Comparison of ENCODE assay signal across 24 mouse cellular contexts in genomic region chr4:104456173-104456873, GRCm38 (mm10).
DNase-seq lines count a peak whose midpoint lies in the region; ATAC-seq and TF ChIP-seq lines count a peak whose summit lies in the region.
"Had no signal": no experiment of that assay in that cellular context is flagged by ENCODE, and none has a peak within 500 bp of the region (broad histone marks: within the 10 kb centered on the region; RNA-seq: fewer than 3 reads in every experiment).

No protein-coding gene starts in this region.

- H3K9ac ChIP-seq in hindbrain, embryonic 13.5 days: no peak overlapping the region
- H3K9ac ChIP-seq in hindbrain, embryonic 14.5 days: no peak overlapping the region
- no peak overlapping the region for H3K9ac ChIP-seq in kidney, embryonic 16.5 days (replicated peaks; ENCODE audit: low read length)
- H3K9ac ChIP-seq: embryonic facial prominence, embryonic 13.5 days; forebrain, embryonic 12.5 days had no signal

- H3K9me3 ChIP-seq in hindbrain, embryonic 13.5 days: no peaks in the 10 kb centered on the region
- H3K9me3 ChIP-seq in hindbrain, embryonic 14.5 days (ENCODE audit: control insufficient read depth, low read length): no peaks in the 10 kb centered on the region
- H3K9me3 ChIP-seq in kidney, embryonic 16.5 days (ENCODE audit: low read length): no peaks in the 10 kb centered on the region
- H3K9me3 ChIP-seq: embryonic facial prominence, embryonic 13.5 days; forebrain, embryonic 12.5 days; heart, embryonic 10.5 days had no signal

- WGBS in hindbrain, embryonic 13.5 days: 83% methylated on average over 7 of the region's 7 CpGs
- 79% methylated on average over 7 of the region's 7 CpGs for whole genome bisulfite sequencing in hindbrain, embryonic 14.5 days
- 83% methylated on average over 7 of the region's 7 CpGs for WGBS in kidney, embryonic 16.5 days
- WGBS in small intestine, adult 2 months: 68% methylated on average over 7 of the region's 7 CpGs

- H3K4me3 ChIP-seq in hindbrain, embryonic 13.5 days: no peak overlapping the region
- H3K4me3 ChIP-seq in hindbrain, embryonic 14.5 days (replicated peaks; ENCODE audit: low read length): no peak overlapping the region
- no peak overlapping the region for H3K4me3 ChIP-seq in layer of hippocampus, adult 2 months
- no peak overlapping the region for H3K4me3 ChIP-seq in kidney, embryonic 16.5 days (ENCODE audit: low read length)
- H3K4me3 ChIP-seq in small intestine, adult 2 months (ENCODE audit: low read depth, low read length): no peak overlapping the region
- H3K4me3 ChIP-seq: embryonic facial prominence, embryonic 13.5 days; erythroblast, embryonic 14.5 days; forebrain, embryonic 12.5 days; gastrocnemius, adult 2 months; heart, embryonic 10.5 days had no signal

- H3K4me1 ChIP-seq in hindbrain, embryonic 13.5 days (replicated peaks): peaks cover 32% of the 10 kb centered on the region
- H3K4me1 ChIP-seq in hindbrain, embryonic 14.5 days (replicated peaks; ENCODE audit: control insufficient read depth, insufficient read depth, low read length): peaks cover 7% of the 10 kb centered on the region; the same call in 1 of the 2 replicates
- H3K4me1 ChIP-seq in kidney, embryonic 16.5 days (ENCODE audit: insufficient read depth, low read length): peaks cover 11% of the 10 kb centered on the region; the same call in 1 of the 2 replicates
- peaks cover 6% of the 10 kb centered on the region; the same call in 1 of the 2 replicates for H3K4me1 ChIP-seq in small intestine, adult 2 months (ENCODE audit: control insufficient read depth, insufficient read depth, insufficient read length, low read length)
- H3K4me1 ChIP-seq: embryonic facial prominence, embryonic 13.5 days had no signal

- no peak for DNase-seq in hindbrain, embryonic 14.5 days (ENCODE audit: low spot score)
- DNase-seq in layer of hippocampus, adult 2 months (ENCODE audit: low spot score in 2 of 2): no peak
- no peak for DNase-seq in layer of hippocampus, adult 11-12 months (ENCODE audit: low spot score)
- no peak for DNase-seq in lung, adult 18-20 months
- DNase-seq: adrenal gland, adult 8-10 months; B cell, adult 2 months; embryo, embryonic 11 days; gastrocnemius, adult 2 months; thymus, adult 18-20 months; thymus, postnatal 36 days had no signal

- no peak for TF ChIP-seq CTCF in layer of hippocampus, adult 2 months (conservative IDR thresholded peaks at IDR 0.05)
- TF ChIP-seq CTCF in small intestine, adult 2 months (IDR thresholded peaks at IDR 0.05; ENCODE audit: extremely low read depth, insufficient read length, insufficient replicate concordance, low read depth, low read length): no peak

- no peak for ATAC-seq in hindbrain, embryonic 13.5 days (ENCODE audit: low FRiP score)
- no peak for ATAC-seq in hindbrain, embryonic 14.5 days (ENCODE audit: low FRiP score)
- 0 out of 2 replicates have a peak, but pooled peaks have one; percentile 57 for ATAC-seq in kidney, embryonic 16.5 days (ENCODE audit: low FRiP score, low TSS enrichment)
- ATAC-seq: lung, postnatal 0 days; Patski had no signal

- TF ChIP-seq POLR2A in small intestine, adult 2 months (IDR thresholded peaks at IDR 0.05; ENCODE audit: low read depth, low read length): no peak

- peak overlapping the region; percentile 4; the same call in 1 of the 2 replicates for H3K27ac ChIP-seq in hindbrain, embryonic 13.5 days
- no peak overlapping the region for H3K27ac ChIP-seq in hindbrain, embryonic 14.5 days
- peak overlapping the region; percentile 53 for H3K27ac ChIP-seq in layer of hippocampus, adult 2 months
- H3K27ac ChIP-seq in kidney, embryonic 16.5 days (ENCODE audit: low read length): no peak overlapping the region
- H3K27ac ChIP-seq in small intestine, adult 2 months (ENCODE audit: insufficient read depth, low read depth, low read length): 0 out of 2 replicates have a peak overlapping the region, but pooled peaks have one; percentile 18
- H3K27ac ChIP-seq: embryonic facial prominence, embryonic 13.5 days; forebrain, embryonic 12.5 days; gastrocnemius, adult 2 months; heart, embryonic 10.5 days; hindbrain, postnatal 0 days; macrophage had no signal

- H3K4me2 ChIP-seq in hindbrain, embryonic 13.5 days: no peak overlapping the region
- no peak overlapping the region for H3K4me2 ChIP-seq in hindbrain, embryonic 14.5 days (replicated peaks)
- no peak overlapping the region for H3K4me2 ChIP-seq in kidney, embryonic 16.5 days (replicated peaks; ENCODE audit: low read depth, low read length)
- H3K4me2 ChIP-seq: embryonic facial prominence, embryonic 13.5 days; forebrain, embryonic 12.5 days; midbrain, embryonic 11.5 days had no signal

- no peaks in the 10 kb centered on the region for H3K27me3 ChIP-seq in hindbrain, embryonic 13.5 days
- H3K27me3 ChIP-seq in hindbrain, embryonic 14.5 days (ENCODE audit: control insufficient read depth, insufficient read depth, low read length): no peaks in the 10 kb centered on the region
- no peaks in the 10 kb centered on the region for H3K27me3 ChIP-seq in kidney, embryonic 16.5 days (ENCODE audit: insufficient read depth, low read length)
- H3K27me3 ChIP-seq in small intestine, adult 2 months (ENCODE audit: control insufficient read depth, insufficient read depth, low read length): no peaks in the 10 kb centered on the region
- H3K27me3 ChIP-seq: CH12.LX; embryonic facial prominence, embryonic 13.5 days; forebrain, embryonic 12.5 days; Patski had no signal

- H3K36me3 ChIP-seq in hindbrain, embryonic 13.5 days: no peaks in the 10 kb centered on the region
- H3K36me3 ChIP-seq in hindbrain, embryonic 14.5 days (replicated peaks; ENCODE audit: control insufficient read depth, insufficient read depth): no peaks in the 10 kb centered on the region
- H3K36me3 ChIP-seq in kidney, embryonic 16.5 days (ENCODE audit: insufficient read depth, low read length): no peaks in the 10 kb centered on the region
- no peaks in the 10 kb centered on the region for H3K36me3 ChIP-seq in small intestine, adult 2 months (ENCODE audit: control insufficient read depth, insufficient read depth, low read length)
- H3K36me3 ChIP-seq: embryonic facial prominence, embryonic 13.5 days; forebrain, embryonic 12.5 days; G1E; heart, embryonic 10.5 days had no signal

Comparison
In these comparisons a context has a peak if more than half of its experiments do, and no peak if none do; other contexts are left out.
1. H3K27ac ChIP-seq: peak in hindbrain, embryonic 13.5 days (single experiment), layer of hippocampus, adult 2 months (single experiment) and small intestine, adult 2 months (single experiment); none in hindbrain, embryonic 14.5 days (single experiment) and kidney, embryonic 16.5 days (single experiment).